Mouse (Mus musculus): ENCODE results near the gene Gyg.
A peak's percentile ranks its signal among the peaks of the same experiment; 100 is the strongest.
"Not testable (repeated sequence)": the region's sequence is repeated elsewhere in the genome, so short reads cannot be mapped to it uniquely, and the experiment has no call there.

Gyg gene

DNA sequence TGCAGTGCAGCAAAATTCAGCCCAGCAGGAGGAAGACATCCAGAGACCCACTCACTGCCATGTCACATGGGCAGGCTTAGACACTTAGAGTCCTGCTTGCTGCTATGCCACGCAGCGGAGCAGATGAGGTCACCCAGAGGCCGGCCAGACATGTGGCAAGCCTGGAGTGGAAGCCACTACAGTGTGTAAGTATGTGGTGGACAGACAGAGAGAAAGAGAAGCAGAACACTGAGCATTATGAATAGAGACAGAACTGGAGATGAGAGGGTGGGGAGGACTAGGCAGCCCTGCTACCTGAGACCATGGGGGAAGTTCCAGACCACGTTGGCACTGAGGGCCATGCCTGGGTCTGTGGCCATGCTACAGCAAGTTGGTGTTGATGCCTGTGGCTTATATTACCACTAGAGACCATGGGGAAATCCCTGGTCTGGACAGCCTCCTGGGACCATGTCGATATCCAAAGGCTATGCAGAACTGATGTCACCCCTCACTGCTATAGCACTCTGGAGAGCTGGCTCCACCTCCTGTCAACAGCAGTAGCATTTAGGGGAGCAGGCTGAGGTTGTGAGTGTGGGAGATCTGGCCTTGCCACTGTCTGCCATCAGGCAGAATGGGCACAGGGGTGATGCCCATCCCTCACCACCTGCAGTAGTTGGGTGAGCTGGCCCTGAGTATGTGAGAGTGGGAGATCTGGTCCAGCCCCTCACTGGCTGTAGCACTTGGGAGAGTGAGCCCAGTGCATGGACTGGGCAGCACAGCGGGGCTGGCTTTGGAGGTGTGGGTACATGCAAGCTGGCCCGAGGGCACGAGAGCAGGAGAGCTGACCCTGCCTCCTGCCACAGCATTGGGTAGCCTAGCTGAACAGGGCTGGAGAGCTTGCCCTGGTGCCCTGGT is 24.4 kb downstream of the Gyg start:
- DNase-seq, result peak; percentile 44 to 53

DNA sequence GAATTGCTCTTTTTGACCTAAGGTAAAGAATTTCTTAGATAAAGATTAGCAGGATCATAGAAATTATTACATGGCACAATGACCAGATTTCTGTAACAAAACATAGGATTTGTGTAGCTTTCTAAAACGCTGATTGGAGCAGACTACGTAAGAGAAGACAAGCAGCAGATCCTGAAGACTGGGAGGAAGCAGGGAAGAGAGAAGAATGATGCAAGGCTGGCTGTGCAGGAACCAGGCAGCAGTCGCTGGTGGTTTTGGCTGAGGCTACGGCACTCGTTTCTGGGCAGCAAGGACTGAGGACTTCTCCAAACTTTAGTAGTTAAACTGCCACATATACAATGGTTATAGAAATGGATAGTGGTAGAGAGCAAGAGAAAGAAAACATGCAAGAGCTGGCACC is 25.6 kb downstream of the Gyg start:
- DNase-seq, result no peak

DNA sequence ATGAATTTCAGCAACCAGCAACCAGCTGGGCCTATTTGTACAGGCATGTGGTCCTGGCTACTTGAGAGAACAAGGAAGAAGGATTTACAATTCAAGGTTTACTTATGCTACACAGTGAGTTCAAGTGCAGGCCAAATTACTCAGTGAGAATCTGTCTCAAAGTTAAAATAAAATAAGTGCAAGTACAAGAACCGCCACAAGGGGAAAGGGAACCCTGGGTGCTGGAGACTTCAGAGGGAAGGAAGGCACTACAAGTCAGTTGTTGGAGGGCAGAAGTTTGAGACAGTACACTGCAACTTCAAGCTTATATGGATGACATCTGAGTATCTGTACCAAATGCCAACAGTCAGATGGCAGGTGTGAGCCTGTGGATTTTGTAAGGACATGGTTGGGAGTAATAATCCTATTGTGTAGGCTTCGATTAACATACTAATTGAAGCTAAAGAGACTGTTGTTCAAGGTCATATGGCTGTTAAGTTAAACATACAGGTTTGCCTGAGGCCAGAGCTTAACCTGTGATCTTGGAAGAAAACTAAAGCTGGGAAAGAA is 28.0 kb downstream of the Gyg start:
- DNase-seq, result no peak

DNA sequence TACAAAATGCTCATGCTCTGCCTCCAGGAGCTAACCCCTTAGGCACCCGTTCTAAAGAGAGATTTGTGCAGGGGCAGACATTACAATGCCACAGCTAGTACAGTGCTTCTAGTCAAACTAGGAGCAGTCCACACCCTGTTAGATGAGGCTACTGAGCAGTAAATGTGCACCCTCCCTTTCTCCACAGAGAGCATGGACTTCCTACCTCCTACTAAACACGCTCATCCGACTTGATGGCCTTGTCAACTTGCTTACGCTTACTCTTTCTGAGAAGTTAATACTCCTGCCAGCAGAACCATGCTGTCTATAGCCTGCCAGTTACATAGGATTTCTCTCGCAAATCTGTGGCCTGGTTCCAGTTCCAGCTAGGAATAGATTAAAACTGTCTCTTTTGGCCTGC is 29.5 kb downstream of the Gyg start:
- DNase-seq, result no peak

DNA sequence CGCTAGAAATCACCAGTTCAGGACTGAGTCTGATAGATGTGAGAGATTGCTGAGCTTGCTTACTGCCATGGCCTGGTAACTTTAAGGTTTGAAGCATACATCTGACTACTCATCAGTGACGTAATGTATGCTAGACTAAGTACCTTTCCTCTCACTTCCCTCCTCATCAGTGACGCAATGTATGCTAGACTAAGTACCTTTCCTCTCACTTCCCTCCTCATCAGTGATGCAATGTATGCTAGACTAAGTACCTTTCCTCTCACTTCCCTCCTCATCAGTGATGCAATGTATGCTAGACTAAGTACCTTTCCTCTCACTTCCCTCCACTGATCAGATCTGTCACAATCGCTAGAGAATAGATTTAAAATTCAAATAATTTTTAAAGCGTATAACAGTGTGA is 33.5 kb downstream of the Gyg start:
- DNase-seq, result not testable (repeated sequence)

DNA sequence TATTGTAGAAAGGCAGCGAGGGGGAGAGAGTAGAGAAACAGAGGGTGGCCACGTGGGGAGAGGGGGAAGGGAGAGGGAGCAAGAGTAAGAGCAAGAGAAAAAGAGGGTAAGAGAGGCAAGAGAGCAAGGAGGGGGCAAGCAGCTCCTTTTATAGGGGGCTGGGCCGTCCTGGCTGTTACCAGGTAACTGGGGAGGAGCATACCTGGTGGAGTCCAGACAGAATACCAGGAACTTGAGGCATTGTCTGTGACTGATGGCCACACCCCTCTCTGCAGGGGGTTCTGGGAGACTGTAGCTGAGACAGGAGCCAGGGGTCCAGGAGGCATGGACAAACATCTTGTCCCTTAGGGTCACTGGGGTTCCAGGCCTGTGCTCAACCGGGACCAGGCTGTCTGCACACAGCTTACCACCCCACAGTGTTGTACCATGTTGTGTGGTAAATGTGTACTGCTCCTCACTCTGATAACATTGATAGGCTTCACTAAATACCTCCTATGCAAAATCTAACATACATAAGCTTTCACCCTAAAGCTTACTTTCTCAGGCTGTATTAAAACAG is 35.4 kb downstream of the Gyg start:
- no peak for DNase-seq

- DNase-seq, result no peak
These were observed 36.0 kb downstream of the Gyg start for GRCm38 (mm10) chr3:20119044-20119591.

DNA sequence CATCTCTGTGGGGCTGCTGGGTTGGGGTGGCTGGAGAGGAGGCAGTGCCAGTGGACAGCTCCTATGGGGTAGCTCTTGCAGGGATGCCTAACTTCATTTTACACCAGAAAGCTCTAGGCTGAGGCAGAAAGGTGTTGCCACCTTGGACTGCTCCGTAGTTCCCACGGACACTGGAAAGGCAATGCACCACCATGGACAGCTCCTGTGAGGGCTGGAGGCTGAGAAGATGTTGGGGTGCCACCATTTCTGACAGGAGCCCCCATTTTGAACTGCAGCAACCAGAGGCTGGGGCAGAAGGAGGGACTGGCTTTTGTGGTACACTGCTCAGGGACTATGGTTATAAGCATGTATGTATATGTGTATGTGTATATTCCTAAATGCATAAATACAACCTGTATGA is 43.2 kb downstream of the Gyg start:
- DNase-seq, result no peak

GRCm38 (mm10) chr3:20108881-20109280 is 46.2 kb downstream of the Gyg start:
- DNase-seq, result no peak

- DNase-seq, result no peak
These were observed 50.3 kb downstream of the Gyg start for GRCm38 (mm10) chr3:20104776-20105175.

DNA sequence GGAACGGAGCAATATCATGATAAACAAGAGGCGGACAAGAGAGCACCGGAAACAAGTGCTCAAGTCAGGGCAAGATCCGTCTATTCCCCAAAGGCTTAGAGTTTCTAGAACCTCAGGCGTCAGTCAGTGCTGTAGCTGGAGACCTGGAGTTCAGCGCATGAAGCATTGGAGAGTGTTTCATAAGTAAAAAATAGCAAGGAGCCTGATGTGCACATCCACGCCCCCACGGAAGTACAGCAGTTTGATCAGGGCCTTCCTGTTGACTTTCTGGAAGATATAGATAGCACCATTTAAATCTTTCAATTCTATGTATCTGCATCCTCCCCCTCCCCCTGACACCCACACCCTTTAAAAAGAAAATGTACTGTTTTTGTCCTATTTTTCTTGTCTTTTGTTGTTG is 50.8 kb downstream of the Gyg start:
- no peak for DNase-seq

DNA sequence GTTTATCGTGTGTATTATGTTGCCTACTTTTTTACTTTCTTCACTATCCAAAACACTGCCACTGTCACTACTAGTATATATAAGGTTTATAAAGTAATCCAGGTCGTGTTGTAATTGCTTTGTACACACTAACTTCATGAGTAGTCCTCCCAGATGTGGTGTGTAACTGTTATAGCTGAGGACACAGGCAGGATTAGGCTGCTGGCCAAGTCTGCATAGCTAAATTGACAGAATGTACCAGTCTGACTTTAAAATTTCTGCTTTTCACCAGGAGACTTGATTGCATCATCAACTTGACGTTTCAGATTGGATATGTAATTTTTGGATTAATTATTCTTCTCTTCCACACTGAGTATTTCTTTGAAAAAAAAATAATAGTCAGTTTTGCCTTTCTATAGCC is 51.3 kb downstream of the Gyg start:
- no peak for DNase-seq

- no peak for DNase-seq
These were observed 73.0 kb downstream of the Gyg start for GRCm38 (mm10) chr3:20082161-20082560.

- DNase-seq, result no peak
These were observed 78.7 kb downstream of the Gyg start for GRCm38 (mm10) chr3:20076145-20077053.

Measured in lung, adult 18-20 months (tissue).